Mouse (Mus musculus) right cerebral cortex, adult 18-20 months (tissue): ENCODE results near the gene Mpv17.

Experiments
- DNase-seq: peaks from one replicate; pipeline ENCODE4 v3.0.0; 2022; ENCODE audit warnings: mixed read lengths

The Mpv17 gene

GRCm38 (mm10) chr5:31181183-31181770 lies 27.2 kb upstream of the Mpv17 start:
- no peak for DNase-seq

- DNase-seq, result peak; percentile 98
Measured at GRCm38 (mm10) chr5:31179766-31180630, 25.9 kb upstream of the Mpv17 start, which contains the start of the genes Gm29609 and Gtf3c2. Gm29609 (minus strand) TSS chr5:31179911. Gtf3c2 (minus strand) TSS chr5:31180144.

- DNase-seq, result no peak
Measured at GRCm38 (mm10) chr5:31179301-31179765, 25.3 kb upstream of the Mpv17 start.

GRCm38 (mm10) chr5:31168630-31169029 lies 14.6 kb upstream of the Mpv17 start:
- DNase-seq, result no peak

GRCm38 (mm10) chr5:31164878-31165277 lies 10.8 kb upstream of the Mpv17 start:
- no peak for DNase-seq

GRCm38 (mm10) chr5:31162462-31162861 lies 8.4 kb upstream of the Mpv17 start:
- no peak for DNase-seq

- no peak for DNase-seq
Measured at GRCm38 (mm10) chr5:31153516-31154151, 417 bp downstream of the Mpv17 start.

- no peak for DNase-seq
Measured at GRCm38 (mm10) chr5:31151746-31152145, 2.3 kb downstream of the Mpv17 start.

GRCm38 (mm10) chr5:31149781-31150180 lies 4.3 kb downstream of the Mpv17 start:
- DNase-seq, result no peak

GRCm38 (mm10) chr5:31138968-31139425 lies 15.1 kb downstream of the Mpv17 start:
- DNase-seq, result no peak

- DNase-seq, result no peak
Measured at GRCm38 (mm10) chr5:31138241-31138967, 15.6 kb downstream of the Mpv17 start, which contains the start of gene Ucn. Ucn (minus strand) TSS chr5:31138829.

- no peak for DNase-seq
Measured at GRCm38 (mm10) chr5:31137658-31138057, 16.4 kb downstream of the Mpv17 start.

- no peak for DNase-seq
Measured at GRCm38 (mm10) chr5:31136730-31137424, 17.2 kb downstream of the Mpv17 start.

- DNase-seq, result no peak
Measured at GRCm38 (mm10) chr5:31126050-31126449, 28.0 kb downstream of the Mpv17 start.

GRCm38 (mm10) chr5:31123481-31123880 lies 30.6 kb downstream of the Mpv17 start:
- DNase-seq, result no peak

- peak; percentile 68 for DNase-seq
Measured at GRCm38 (mm10) chr5:31121111-31121510, 32.9 kb downstream of the Mpv17 start.

- DNase-seq, result no peak
Measured at GRCm38 (mm10) chr5:31116912-31117311, 37.1 kb downstream of the Mpv17 start.

- no peak for DNase-seq
Measured at GRCm38 (mm10) chr5:31116354-31116753, 37.7 kb downstream of the Mpv17 start, which contains the start of gene Trim54. Trim54 (plus strand) TSS chr5:31116712.

GRCm38 (mm10) chr5:31110781-31111180 lies 43.3 kb downstream of the Mpv17 start:
- no peak for DNase-seq

GRCm38 (mm10) chr5:31108000-31108490 lies 46.0 kb downstream of the Mpv17 start, which contains the start of gene Slc30a3:
Slc30a3 (minus strand) TSS chr5:31108237.
- no peak for DNase-seq

- no peak for DNase-seq
Measured at GRCm38 (mm10) chr5:31105814-31106335, 48.2 kb downstream of the Mpv17 start, which contains the start of gene Dnajc5g. Dnajc5g (plus strand) TSS chr5:31106285.
